Mouse (Mus musculus) midbrain, embryonic 10.5 days (tissue): Measurements from ENCODE around the gene Adipor2. TPM values are rescaled to one million over a fixed set of nuclear protein-coding genes. Genes with fewer than 3 reads are reported as not detected.
"Not testable (repeated sequence)": the region's sequence is repeated elsewhere in the genome, so short reads cannot be mapped to it uniquely, and the experiment has no call there.

ENCODE experiments used
- DNase-seq: peaks from one replicate; pipeline ENCODE4 v3.0.0-alpha.2; 2017; ENCODE audit warnings: low spot score
- H3K27ac ChIP-seq: fragments of 300-500 bp; sonication (generic); replicated peaks from 2 replicates; pipeline ENCODE4 v1.5.1; 2016; ENCODE audit warnings: mild to moderate bottlenecking
- H3K27me3 ChIP-seq: fragments of 300-500 bp; sonication (generic); 2 replicates; pipeline ENCODE4 v1.6.1; 2016; ENCODE audit warnings: low read depth, mild to moderate bottlenecking; ENCODE audit not compliant: poor library complexity, severe bottlenecking
- H3K36me3 ChIP-seq: fragments of 300-500 bp; sonication (generic); 2 replicates; pipeline ENCODE4 v1.6.1; 2016; ENCODE audit warnings: mild to moderate bottlenecking, moderate library complexity
- H3K4me1 ChIP-seq: fragments of 300-500 bp; sonication (generic); 2 replicates; pipeline ENCODE4 v1.6.1; 2016
- H3K4me3 ChIP-seq: fragments of 300-500 bp; sonication (generic); 2 replicates; pipeline ENCODE4 v1.5.1; 2016; ENCODE audit warnings: mild to moderate bottlenecking, moderate library complexity
- H3K9me3 ChIP-seq: fragments of 300-500 bp; sonication (generic); replicated peaks from 2 replicates; pipeline ENCODE4 v1.6.1; 2016; ENCODE audit warnings: mild to moderate bottlenecking
- WGBS: fragments of 180-500 bp; shearing (Covaris S2); methylation state at CpG from one replicate; pipeline ENCODE4 v1.1.7; 2016; 5-methylcytosine and 5-hydroxymethylcytosine counted together
- polyA plus RNA-seq: library from polyadenylated mRNA; unstranded; fragments of >200 nt; fragmentation: Nextera tagmentation; extraction: Ambion mirVana; gene quantifications from 2 replicates; pipeline ENCODE4 v1.2.1, GENCODE M21; 2016

Adipor2 gene
- polyA plus RNA-seq, 1 experiment from 2014 or later: 37.1 TPM

DNA sequence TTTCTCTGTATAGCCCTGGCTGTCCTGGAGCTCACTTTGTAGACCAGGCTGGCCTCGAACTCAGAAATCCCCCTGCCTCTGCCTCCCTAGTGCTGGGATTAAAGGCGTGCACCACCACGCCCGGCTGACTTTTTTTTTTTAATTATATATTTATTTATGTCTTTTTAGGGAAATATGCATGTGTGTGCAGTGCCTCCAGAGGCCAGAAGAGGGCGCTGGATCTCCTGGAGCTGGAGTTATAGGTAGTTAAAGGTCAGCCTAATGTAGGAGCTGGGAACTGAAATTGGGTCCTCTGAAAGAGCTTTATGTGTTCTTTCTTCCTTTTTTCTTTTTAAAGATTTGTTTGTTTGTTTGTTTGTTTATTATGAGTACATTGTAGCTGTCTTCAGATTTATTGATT is 25.2 kb upstream of the Adipor2 start:
- H3K27ac ChIP-seq, H3K27me3 ChIP-seq, H3K4me3 ChIP-seq, DNase-seq, H3K9me3 ChIP-seq, H3K36me3 ChIP-seq: not testable (repeated sequence)
- peaks cover 25% of the 10 kb centered on the region for H3K4me1 ChIP-seq
- 82% methylated on average over 5 of the region's 5 CpGs for WGBS

DNA sequence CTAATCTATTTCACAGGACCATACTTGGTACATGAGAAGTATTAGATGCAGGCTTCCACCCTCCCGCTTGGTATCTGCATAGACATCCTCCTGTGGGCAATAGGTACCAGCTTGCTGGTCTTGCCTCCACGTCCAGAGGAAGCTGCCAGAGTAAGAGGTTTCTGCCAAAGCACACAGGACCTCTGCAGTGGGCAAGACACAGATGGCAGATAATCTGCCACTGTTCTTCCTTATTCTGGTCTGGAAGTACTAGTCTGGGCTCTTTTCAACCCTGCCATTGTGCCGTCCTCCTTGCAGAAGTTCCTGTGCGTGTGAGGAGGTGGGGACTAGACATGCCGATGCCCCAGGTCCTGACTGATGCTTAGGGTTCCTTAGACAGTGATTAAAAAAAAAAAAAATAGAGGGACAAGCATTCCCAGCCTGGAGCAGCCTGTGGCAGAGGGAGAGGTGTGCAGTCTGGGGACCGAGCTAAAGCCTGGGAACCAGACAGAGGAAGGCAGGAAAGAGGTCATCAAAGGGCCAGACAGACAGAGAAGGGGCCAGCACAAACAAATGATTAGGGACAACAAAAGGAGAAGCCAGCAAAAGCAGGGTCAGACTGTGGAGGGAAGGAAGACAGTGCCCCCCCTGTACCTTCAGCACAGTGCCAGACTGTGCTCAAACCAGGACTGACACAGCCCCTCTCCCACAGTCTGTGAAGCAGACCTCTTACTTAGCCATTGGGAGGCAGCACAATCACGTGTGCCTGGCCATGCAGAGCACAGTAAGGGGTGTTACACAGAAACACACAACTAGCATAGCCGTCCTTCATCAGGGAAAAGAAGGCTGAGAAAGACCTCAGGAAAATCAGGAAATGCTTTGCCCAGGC is 20.6 kb upstream of the Adipor2 start:
- WGBS: 60% methylated on average over 8 of the region's 8 CpGs
- Histone ChIP-seq H3K27me3 (no peaks in the 10 kb centered on the region), H3K36me3 (peaks cover 25% of the 10 kb centered on the region), H3K27ac (peak overlapping the region; percentile 71), H3K9me3 (no peaks in the 10 kb centered on the region), H3K4me1 (peaks cover 20% of the 10 kb centered on the region), H3K4me3 (no peak overlapping the region)
- no peak for DNase-seq

DNA sequence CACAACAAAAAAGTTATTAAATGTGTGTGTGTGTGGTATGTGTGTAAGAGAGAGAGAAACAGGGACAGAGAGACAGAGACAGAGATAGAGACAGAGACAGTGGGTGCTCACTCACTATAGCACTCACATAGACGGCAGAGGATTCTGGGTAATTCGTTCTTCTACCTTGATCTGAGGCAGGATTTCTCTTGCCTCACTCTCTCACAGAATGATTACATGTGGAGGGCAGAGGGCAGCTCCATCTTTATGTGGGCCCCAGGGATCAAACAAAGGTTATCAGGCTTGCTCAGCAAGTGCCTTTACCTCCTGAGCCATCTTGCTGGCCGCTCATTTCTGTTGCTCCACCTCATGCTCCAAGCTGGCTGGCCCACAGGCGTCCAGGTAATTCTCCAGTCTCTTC is 16.9 kb upstream of the Adipor2 start:
- WGBS: 91% methylated on average over 4 of the region's 4 CpGs
- no peak overlapping the region for H3K27ac ChIP-seq
- peaks cover 41% of the 10 kb centered on the region for H3K36me3 ChIP-seq
- peaks cover 18% of the 10 kb centered on the region for H3K4me1 ChIP-seq
- no peak for DNase-seq
- H3K4me3 ChIP-seq: no peak overlapping the region
- no peaks in the 10 kb centered on the region for H3K9me3 ChIP-seq
- no peaks in the 10 kb centered on the region for H3K27me3 ChIP-seq

DNA sequence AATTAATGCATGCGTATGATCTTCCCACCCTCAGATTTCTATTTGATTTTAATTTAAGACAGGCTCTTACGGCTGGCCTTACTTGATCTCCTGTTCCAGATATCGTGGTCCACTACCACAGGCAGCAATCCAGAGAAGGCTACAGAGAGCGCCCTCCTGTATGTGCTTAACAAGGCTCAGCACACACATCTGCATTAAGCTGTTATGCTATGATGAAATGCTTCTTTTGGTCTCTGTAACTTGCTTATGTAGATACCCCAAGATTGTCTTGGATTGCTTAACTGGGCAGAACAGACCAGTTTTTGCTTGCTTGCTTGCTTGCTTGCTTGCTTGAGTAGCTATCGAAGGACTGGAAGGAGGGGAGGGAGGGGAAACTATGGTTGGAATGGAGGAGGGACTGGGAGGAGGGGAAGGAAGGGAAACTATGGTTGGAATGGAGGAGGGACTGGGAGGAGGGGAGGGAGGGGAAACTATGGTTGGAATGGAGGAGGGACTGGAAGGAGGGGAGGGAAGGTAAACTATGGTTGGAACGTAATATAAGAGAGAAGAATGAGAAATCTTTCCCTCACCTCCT is 14.3 kb upstream of the Adipor2 start:
- Histone ChIP-seq H3K36me3 (peaks cover 50% of the 10 kb centered on the region), H3K27me3 (no peaks in the 10 kb centered on the region), H3K27ac (no peak overlapping the region), H3K9me3 (peaks cover 6% of the 10 kb centered on the region; the same call in 1 of the 2 replicates), H3K4me3 (no peak overlapping the region), H3K4me1 (no peaks in the 10 kb centered on the region)
- DNase-seq: no peak
- 89% methylated on average over 6 of the region's 6 CpGs for WGBS

DNA sequence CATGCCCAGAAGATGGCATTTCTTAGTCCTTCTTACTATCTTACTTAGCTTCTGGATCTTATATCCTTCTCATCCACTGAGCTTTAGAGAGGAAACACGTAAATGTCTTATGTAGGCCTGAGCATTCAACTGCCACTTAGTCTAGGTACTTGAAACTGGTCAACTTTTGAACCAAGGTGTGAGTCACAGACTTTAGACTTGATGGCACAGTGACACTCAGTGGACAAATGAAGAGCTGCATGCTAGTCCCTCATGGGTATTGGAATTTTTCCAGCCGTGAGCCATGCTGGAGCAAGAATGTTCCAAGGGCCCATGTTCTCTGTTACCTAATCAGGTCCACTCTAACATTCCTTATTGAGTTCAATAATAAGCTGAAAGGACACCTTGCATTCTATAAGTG is 13.0 kb upstream of the Adipor2 start:
- no peak overlapping the region for H3K4me3 ChIP-seq
- no peaks in the 10 kb centered on the region for H3K4me1 ChIP-seq
- peaks cover 6% of the 10 kb centered on the region; the same call in 1 of the 2 replicates for H3K9me3 ChIP-seq
- no peak overlapping the region for H3K27ac ChIP-seq
- H3K27me3 ChIP-seq: no peaks in the 10 kb centered on the region
- peaks cover 50% of the 10 kb centered on the region for H3K36me3 ChIP-seq
- no peak for DNase-seq
- 50% methylated on average over 2 of the region's 2 CpGs for WGBS

DNA sequence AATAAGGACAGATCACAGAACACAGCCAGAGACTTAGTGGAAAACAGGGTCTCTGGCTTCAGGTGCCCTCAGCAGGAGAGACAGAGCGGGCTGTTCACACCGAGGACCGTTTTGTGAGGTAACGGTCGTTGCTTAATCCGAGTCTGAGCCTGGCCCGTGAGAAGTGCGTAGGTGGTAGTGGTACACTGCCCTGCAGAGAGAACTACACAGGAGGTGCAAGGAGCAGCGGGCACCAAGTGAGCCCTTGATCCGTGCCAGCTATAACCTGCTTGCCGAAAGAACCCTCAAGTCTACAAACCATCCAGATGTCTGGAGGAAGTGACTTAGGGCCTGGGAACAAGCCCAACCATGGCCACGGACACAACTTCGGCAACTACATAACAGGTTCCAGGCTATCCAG is 11.8 kb upstream of the Adipor2 start:
- Histone ChIP-seq H3K27ac (no peak overlapping the region), H3K27me3 (no peaks in the 10 kb centered on the region), H3K4me3 (no peak overlapping the region), H3K36me3 (peaks cover 44% of the 10 kb centered on the region), H3K4me1 (no peaks in the 10 kb centered on the region), H3K9me3 (peaks cover 6% of the 10 kb centered on the region; the same call in 1 of the 2 replicates)
- DNase-seq: no peak
- whole genome bisulfite sequencing: 95% methylated on average over 13 of the region's 13 CpGs

DNA sequence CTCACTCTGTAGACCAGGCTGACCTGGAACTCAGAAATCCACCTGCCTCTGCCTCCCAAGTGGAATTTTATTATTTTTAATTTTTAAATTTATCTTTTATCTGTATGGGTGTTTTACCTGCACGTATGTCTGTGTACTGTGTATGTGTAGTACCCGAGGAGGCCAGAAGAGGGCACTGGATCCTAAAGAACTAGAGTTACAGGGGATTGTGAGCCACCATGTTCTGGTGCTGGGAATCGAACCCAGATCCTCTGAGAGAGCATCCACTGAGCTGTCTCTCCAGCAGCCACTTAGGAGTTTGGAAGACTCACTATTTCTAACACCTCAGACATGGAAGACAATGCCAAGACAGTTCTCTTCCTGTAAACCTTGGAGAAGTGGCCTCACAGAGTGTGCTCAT is 11.1 kb upstream of the Adipor2 start:
- WGBS: 86% methylated on average over 3 of the region's 3 CpGs
- no peak for DNase-seq
- Histone ChIP-seq H3K4me3 (no peak overlapping the region), H3K9me3 (peaks cover 6% of the 10 kb centered on the region; the same call in 1 of the 2 replicates), H3K4me1 (no peaks in the 10 kb centered on the region), H3K27me3 (no peaks in the 10 kb centered on the region), H3K36me3 (peaks cover 37% of the 10 kb centered on the region), H3K27ac (no peak overlapping the region)

DNA sequence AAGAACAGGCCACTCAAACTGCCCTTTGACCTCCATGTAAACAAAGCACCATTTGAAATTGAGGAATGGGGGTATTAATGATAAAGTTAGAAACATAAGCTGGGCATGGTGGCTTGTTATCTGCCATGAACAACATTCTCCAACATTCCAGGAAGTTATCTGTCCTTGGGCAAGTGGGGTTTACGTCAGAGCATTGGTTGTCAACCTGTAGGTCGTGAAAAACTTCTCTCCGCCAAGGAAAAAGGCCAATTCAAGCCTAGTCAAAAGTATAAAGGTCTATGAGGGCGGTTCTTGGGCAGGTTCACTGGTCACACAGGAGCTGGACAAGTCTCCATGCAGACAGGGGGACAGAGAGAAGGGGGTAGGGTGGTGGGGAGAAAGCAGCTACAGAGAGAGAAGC is 3.5 kb upstream of the Adipor2 start:
- Histone ChIP-seq H3K36me3 (no peaks in the 10 kb centered on the region), H3K4me3 (no peak overlapping the region), H3K27me3 (peaks cover 23% of the 10 kb centered on the region), H3K4me1 (peaks cover 31% of the 10 kb centered on the region), H3K27ac (no peak overlapping the region), H3K9me3 (no peaks in the 10 kb centered on the region)
- 90% methylated on average over 4 of the region's 4 CpGs for WGBS
- no peak for DNase-seq

DNA sequence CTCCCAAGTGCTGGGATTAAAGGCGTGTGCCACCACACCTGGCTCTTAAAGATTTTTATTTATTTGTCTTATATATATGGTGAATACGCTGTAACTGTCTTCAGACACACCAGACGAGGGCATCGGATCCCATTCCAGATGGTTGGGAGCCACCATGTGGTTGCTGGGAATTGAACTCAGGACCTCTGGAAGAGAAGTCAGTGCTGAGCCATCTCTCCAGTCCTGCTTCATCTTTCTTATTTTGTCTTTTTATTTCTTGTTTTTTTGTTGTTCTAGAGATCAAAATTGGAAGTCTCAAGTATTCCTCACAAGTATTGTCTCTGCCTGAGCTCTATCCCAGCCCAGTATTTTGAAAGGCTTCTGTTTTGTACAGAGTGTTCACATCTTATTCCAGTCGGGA is 2.9 kb upstream of the Adipor2 start:
- H3K4me1 ChIP-seq: peaks cover 31% of the 10 kb centered on the region
- DNase-seq: no peak
- no peaks in the 10 kb centered on the region for H3K9me3 ChIP-seq
- 94% methylated on average over 5 of the region's 5 CpGs for WGBS
- H3K36me3 ChIP-seq: no peaks in the 10 kb centered on the region
- peaks cover 30% of the 10 kb centered on the region for H3K27me3 ChIP-seq
- H3K27ac ChIP-seq: no peak overlapping the region
- H3K4me3 ChIP-seq: no peak overlapping the region

DNA sequence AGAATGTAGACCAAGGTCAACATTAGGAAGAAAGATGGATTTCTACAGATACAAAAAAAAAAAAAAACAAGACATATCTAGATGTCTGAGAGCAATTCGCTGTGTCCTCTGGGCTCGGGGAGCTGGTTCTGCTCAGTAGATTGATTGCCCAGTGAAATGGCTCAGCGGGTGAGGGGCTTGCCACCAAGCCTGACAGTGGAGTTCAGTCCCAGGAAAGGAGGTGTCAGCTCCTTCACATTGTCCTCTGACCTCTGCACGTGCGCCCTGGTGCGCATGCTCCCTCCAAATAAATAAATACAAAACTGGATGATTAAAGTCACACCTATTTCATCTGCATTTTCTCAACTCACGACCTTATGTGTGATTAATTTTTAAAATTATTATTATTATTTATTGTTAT is 1.9 kb upstream of the Adipor2 start:
- peaks cover 31% of the 10 kb centered on the region for H3K4me1 ChIP-seq
- peaks cover 35% of the 10 kb centered on the region for H3K27me3 ChIP-seq
- peak overlapping the region; percentile 87 for H3K27ac ChIP-seq
- DNase-seq: peak; percentile 22
- 30% methylated on average over 7 of the region's 7 CpGs for WGBS
- H3K9me3 ChIP-seq: no peaks in the 10 kb centered on the region
- no peaks in the 10 kb centered on the region for H3K36me3 ChIP-seq
- H3K4me3 ChIP-seq: no peak overlapping the region

DNA sequence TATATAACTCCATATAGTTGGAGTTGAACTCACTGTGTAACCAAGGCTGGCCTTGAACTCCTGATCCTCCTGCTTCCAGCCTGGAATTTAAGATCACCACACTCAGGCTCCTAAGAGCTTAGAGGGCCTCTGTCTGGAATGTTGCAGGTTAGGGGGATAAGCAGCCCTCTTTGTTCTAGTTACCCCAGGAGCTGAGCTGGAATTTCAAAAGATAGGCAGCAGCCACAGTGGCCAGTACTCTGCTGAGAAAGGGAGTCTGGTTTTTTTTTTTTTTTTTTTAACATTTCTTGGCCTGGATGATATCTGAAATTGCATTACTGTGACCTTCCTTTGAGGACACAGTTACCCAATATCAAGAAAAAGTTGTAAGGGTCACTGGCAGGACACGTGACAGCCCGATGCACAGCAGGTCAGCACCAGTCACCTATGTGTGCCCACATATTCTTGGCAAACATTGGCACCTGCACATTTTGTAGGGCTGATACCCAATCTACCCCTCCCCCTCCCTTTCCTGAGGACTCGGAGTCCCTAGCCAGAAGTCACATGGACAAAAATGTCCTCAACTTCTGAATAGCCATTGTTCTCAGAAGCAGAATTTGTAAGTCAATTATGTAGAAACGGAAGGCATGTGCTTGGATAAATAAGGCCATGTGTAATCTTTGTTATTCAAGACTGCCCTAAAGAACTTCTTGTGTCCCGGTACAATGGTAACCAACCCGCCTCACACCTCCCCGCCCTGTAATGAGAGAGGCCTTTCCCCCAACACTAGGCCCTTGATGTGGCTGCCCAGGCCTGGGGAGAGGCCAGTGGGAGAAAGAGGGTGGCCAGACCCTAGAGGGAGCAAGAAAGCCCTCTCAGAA is 1.1 kb upstream of the Adipor2 start:
- WGBS: 14% methylated on average over 7 of the region's 7 CpGs
- Histone ChIP-seq H3K27me3 (peaks cover 35% of the 10 kb centered on the region), H3K36me3 (no peaks in the 10 kb centered on the region)

DNA sequence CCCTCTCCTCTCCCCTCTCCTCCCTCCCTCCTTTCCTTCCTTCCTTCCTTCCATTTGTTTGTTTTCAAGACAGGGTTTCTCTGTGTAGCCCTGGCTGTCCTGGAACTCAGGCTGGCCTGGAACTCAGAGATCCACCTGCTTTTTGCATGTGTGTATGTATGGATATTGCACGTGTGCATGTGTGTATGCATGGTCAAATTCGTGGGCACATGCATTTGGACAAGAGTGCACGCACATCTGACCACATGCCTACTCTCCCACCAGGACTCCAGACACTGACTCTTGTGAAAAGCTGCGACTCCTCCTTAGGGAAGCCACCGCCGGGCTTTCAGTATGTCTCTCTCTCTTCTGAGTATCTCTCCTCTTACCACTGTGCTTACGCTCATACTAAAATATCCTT is 317 bp upstream of the Adipor2 start:
- Histone ChIP-seq H3K4me1 (peaks cover 31% of the 10 kb centered on the region), H3K27ac (peak overlapping the region; percentile 87), H3K27me3 (peaks cover 35% of the 10 kb centered on the region), H3K9me3 (no peaks in the 10 kb centered on the region), H3K4me3 (peak overlapping the region; percentile 39), H3K36me3 (no peaks in the 10 kb centered on the region)
- 53% methylated on average over 7 of the region's 7 CpGs for WGBS
- no peak for DNase-seq

More for the DNA sequence above, 1.1 kb upstream of the Adipor2 start:
- H3K27ac ChIP-seq: peak overlapping the region; percentile 87
- 0 out of 2 replicates have a peak overlapping the region, but pooled peaks have one; percentile 9 for H3K4me3 ChIP-seq
- H3K9me3 ChIP-seq: no peaks in the 10 kb centered on the region
- peak; percentile 66 for DNase-seq
- peaks cover 31% of the 10 kb centered on the region for H3K4me1 ChIP-seq
